Mouse (Mus musculus): ENCODE measurements around the gene Pdlim4.

DNA sequence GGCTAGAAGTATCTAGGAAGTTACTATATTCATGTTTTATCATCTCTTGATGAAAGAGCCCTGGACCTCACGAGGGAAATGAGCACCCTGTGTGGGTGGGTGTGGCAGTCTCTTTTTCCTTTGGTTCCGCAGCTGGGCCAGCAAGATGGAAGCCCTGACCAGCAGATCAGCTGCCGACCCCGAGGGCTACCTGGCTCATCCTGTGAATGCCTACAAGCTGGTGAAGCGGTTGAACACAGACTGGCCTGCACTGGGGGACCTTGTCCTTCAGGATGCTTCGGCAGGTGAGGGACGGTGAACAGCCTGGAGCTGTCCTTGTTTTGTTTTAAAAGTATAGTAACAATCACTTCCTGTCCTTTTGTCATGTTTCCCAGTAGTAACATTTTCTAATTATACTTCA is 42.5 kb upstream of the Pdlim4 start:
- TF ChIP-seq USF1 (IDR thresholded peaks at IDR 0.05; ENCODE audit: low read depth): no peak
- TF ChIP-seq POLR2A (IDR thresholded peaks at IDR 0.05; ENCODE audit: insufficient read length, low read depth): no peak
- no peak for TF ChIP-seq POLR2AphosphoS2 (IDR thresholded peaks at IDR 0.05; ENCODE audit: insufficient read length, low read depth)
- no peak for TF ChIP-seq SRF (IDR thresholded peaks at IDR 0.05; ENCODE audit: control insufficient read depth, insufficient read length, low read depth)
- no peak for TF ChIP-seq MYOG (IDR thresholded peaks at IDR 0.05; ENCODE audit: control insufficient read depth in 1 of 3, insufficient read depth in 1 of 3, insufficient read length in 2 of 3, low read depth in 2 of 3)
- no peak for TF ChIP-seq CEBPB (IDR thresholded peaks at IDR 0.05; ENCODE audit: insufficient read depth, poor library complexity, severe bottlenecking)
- no peak for TF ChIP-seq MYOD1 (IDR thresholded peaks at IDR 0.05; ENCODE audit: control insufficient read depth in 1 of 3, insufficient read length in 2 of 3, low read depth in 2 of 3)
- no peak for TF ChIP-seq E2F4 (IDR thresholded peaks at IDR 0.05; ENCODE audit: insufficient read depth)

All from myocyte (in vitro differentiated cells).